Mouse (Mus musculus) kidney, postnatal 0 days (tissue): Measurements from ENCODE around the gene Gm49510. TPM values are rescaled to one million over a fixed set of nuclear protein-coding genes. Genes with fewer than 3 reads are reported as not detected.

Experiments
- ATAC-seq: fragments of 200-750 bp; cut with Nextera tagmentation; replicated peaks from 2 replicates; pipeline ENCODE4 v1.8.0; 2017; ENCODE audit warnings: low read depth, moderate number of reproducible peaks, moderate TSS enrichment, moderate library complexity; ENCODE audit not compliant: low FRiP score
- DNase-seq: peaks from one replicate; pipeline ENCODE4 v3.0.0-alpha.2; 2016; ENCODE audit warnings: low spot score
- H3K27ac ChIP-seq: fragments of 300-500 bp; sonication (generic); 2 replicates; pipeline ENCODE4 v1.5.1; 2014; ENCODE audit warnings: mild to moderate bottlenecking
- H3K27me3 ChIP-seq: fragments of 300-500 bp; sonication (generic); 2 replicates; pipeline ENCODE4 v1.6.1; 2014; ENCODE audit warnings: low read length, mixed read lengths; ENCODE audit not compliant: insufficient read depth
- H3K36me3 ChIP-seq: fragments of 300-500 bp; sonication (generic); 2 replicates; pipeline ENCODE4 v1.6.1; 2014; ENCODE audit warnings: low read length, mixed read lengths; ENCODE audit not compliant: insufficient read depth
- H3K4me1 ChIP-seq: fragments of 300-500 bp; sonication (generic); replicated peaks from 2 replicates; pipeline ENCODE4 v1.6.1; 2014; ENCODE audit warnings: antibody characterized with exemption, low read length, mixed read lengths; ENCODE audit not compliant: insufficient read depth
- H3K4me2 ChIP-seq: fragments of 300-500 bp; sonication (generic); 2 replicates; pipeline ENCODE4 v1.6.1; 2014; ENCODE audit warnings: mild to moderate bottlenecking, low read length, moderate library complexity, mixed read lengths
- H3K4me3 ChIP-seq: fragments of 300-500 bp; sonication (generic); replicated peaks from 2 replicates; pipeline ENCODE4 v1.5.1; 2014; ENCODE audit warnings: low read depth, low read length
- H3K9ac ChIP-seq: fragments of 300-500 bp; sonication (generic); 2 replicates; pipeline ENCODE4 v1.6.1; 2014; ENCODE audit warnings: low read depth, low read length
- H3K9me3 ChIP-seq: fragments of 300-500 bp; sonication (generic); replicated peaks from 2 replicates; pipeline ENCODE4 v1.6.1; 2016; ENCODE audit warnings: low read length, inconsistent platforms, mixed read lengths
- CTCF ChIP-seq: IDR thresholded peaks from 2 replicates; pipeline ENCODE4 v1.5.1; 2016; ENCODE audit warnings: antibody characterized with exemption, low read depth, mild to moderate bottlenecking, moderate library complexity
- WGBS: fragments of 180-500 bp; shearing (Covaris S2); extraction: QIAGEN DNeasy Blood & Tissue Kit; methylation state at CpG from one replicate; pipeline ENCODE4 v1.1.7; 2014; 5-methylcytosine and 5-hydroxymethylcytosine counted together
- polyA plus RNA-seq: library from polyadenylated mRNA; unstranded; fragments of >200 nt; fragmentation: Nextera tagmentation; extraction: Ambion mirVana; gene quantifications from 2 replicates; pipeline ENCODE4 v1.2.1, GENCODE M21; 2015

Gm49510 gene
- polyA plus RNA-seq, 1 experiment from 2014 or later: 0.30 TPM

DNA sequence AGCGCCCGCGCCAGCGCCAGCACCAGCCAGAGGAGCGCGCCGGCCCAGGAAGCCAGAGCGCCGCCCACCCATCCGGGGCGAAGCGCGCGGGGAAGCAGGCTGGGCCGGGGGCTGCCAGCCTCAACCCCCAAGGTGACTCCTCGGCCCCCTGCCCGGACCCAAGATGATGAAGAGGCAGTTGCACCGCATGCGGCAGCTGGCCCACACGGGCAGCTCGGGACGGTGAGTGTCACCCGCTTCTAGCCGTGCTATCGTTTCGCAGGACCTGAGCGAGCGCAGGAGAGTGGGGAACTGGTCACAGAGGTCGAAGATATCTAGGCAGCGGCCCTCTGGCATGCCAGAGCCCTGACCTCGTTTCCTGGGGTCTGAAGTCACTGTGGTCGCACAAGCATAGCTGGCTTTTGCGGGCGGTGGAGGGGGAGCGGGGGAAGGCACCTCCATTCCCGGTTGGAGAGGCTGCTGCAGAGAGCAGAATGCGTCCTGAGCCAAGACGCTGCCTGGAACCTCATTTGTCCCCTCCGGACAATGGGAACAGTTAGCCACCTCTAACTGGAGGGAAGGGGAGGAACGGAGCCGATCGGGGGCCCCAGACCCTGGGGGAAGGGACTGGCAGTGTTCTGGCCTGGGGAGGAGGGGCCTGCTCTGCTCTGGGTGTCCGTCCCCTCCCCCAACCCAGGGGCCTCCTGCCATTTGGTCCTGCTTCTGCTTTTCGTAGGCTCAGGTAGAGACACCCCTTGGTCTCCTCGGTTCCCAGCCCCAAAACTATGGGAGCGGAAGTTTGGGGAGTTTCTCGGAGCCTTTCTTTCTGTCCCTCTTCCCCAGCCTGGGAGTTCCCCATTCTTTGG lies 495 bp downstream of the Gm49510 start, which contains the start of gene Sh3bp1:
TSS of gene Sh3bp1 (plus strand) at position 29 of the 845 bp plus-strand sequence.
- peak within 1 kb of the TSS; percentile 75 for H3K27ac ChIP-seq
- TF ChIP-seq CTCF: no peak
- H3K9ac ChIP-seq: peak within 1 kb of the TSS; percentile 72
- H3K27me3 ChIP-seq: no peaks in the 10 kb centered on the region
- H3K4me2 ChIP-seq: peak within 1 kb of the TSS; percentile 83
- H3K4me1 ChIP-seq: peaks cover 28% of the 10 kb centered on the region; the same call in 1 of the 2 replicates
- no peak for ATAC-seq
- peaks cover 10% of the 10 kb centered on the region; the same call in 1 of the 2 replicates for H3K36me3 ChIP-seq
- peak within 1 kb of the TSS; percentile 77 for H3K4me3 ChIP-seq
- no peaks in the 10 kb centered on the region for H3K9me3 ChIP-seq
- peak; percentile 86 for DNase-seq
- 1% methylated on average over 46 of the region's 47 CpGs for WGBS

DNA sequence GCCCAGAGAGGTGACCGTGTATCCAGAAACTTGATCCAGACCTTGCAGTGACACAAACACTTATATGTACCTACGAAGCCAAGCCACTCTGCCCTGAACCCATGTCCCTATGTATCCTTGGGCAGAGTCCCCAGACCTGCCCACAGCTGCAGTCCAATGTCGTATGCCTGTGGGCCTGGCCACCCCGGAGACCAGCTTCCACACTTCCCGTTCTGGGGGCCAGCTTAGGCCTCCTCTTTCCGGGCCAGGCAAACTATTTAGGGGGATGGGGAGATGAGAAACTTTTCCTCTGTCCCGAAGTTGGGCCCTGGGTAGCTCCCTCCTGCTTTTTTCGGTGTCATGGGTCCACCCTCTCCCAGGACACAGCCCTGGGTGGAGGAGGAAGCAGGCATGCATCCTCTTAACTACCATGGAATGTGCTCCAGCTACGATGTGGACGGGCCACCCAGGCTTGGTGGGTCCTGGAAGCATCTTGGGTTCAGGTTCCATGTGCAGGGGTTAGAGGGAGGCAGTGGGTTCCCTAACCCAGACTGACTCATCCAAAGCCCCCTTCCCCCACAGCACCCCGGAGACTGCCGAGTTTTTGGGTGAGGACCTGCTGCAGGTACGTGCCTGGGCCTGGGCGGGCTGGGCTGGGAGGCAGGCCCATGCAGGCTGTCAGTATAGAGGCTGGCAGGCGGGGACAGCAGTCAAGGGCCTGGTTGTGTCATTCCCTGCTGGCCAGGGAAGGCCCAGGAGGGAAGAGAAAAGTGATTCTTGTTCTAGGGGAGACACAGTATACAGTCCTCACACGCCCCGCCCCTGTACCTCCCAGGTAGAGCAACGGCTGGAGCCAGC lies 1.3 kb downstream of the Gm49510 start:
- H3K27ac ChIP-seq: peak overlapping the region; percentile 75
- H3K9me3 ChIP-seq: no peaks in the 10 kb centered on the region
- no peak for TF ChIP-seq CTCF
- H3K4me3 ChIP-seq: peak overlapping the region; percentile 77
- ATAC-seq: no peak
- H3K36me3 ChIP-seq: peaks cover 18% of the 10 kb centered on the region; the same call in 1 of the 2 replicates
- DNase-seq: no peak
- H3K4me2 ChIP-seq: peak overlapping the region; percentile 83
- H3K4me1 ChIP-seq: peaks cover 28% of the 10 kb centered on the region; the same call in 1 of the 2 replicates
- H3K27me3 ChIP-seq: no peaks in the 10 kb centered on the region
- 15% methylated on average over 18 of the region's 18 CpGs for WGBS
- H3K9ac ChIP-seq: peak overlapping the region; percentile 72

DNA sequence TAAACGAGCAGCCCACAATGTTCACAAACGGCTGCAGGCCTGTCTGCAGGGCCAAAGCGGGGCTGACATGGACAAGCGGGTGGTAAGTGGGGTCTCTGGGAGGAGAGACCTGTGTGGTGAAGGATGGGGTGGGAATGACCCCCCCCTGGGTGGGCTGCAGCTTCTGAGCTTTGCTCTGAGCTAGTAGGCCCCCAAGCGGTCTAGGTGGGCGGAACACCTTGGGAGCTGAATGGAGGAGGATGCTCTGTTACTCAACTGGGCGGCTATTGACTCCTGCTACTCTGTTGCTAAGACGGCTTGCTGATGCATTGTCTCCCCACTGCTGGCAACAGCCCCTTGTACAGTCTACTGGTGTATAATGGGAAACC lies 1.9 kb downstream of the Gm49510 start:
- no peak for DNase-seq
- Histone ChIP-seq H3K4me2 (peak overlapping the region; percentile 83), H3K4me3 (0 out of 2 replicates have a peak overlapping the region, but pooled peaks have one; percentile 77), H3K9me3 (no peaks in the 10 kb centered on the region), H3K9ac (peak overlapping the region; percentile 72; the same call in 1 of the 2 replicates), H3K27ac (0 out of 2 replicates have a peak overlapping the region, but pooled peaks have one; percentile 75), H3K36me3 (peaks cover 24% of the 10 kb centered on the region), H3K4me1 (peaks cover 28% of the 10 kb centered on the region; the same call in 1 of the 2 replicates), H3K27me3 (no peaks in the 10 kb centered on the region)
- ATAC-seq: no peak
- 52% methylated on average over 8 of the region's 8 CpGs for WGBS
- no peak for TF ChIP-seq CTCF

DNA sequence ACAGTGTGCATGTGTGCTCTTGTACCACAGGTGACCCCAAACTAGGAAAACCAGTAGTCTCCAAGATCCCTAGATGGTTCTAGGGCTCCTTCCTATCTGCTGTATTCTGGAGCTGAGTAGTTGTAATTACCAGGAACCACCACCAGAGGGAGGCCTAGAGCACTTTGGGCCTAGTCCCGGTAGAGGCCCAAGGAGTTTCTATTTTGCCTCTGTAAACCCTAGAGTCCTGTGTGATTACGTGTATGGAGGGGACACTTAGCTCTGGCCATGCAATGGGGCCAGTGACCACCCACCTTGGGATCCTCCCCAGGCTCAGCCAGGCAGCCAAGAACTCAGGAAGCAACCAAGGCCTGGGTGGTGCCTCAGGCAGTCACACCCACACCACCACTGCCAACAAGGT lies 3.8 kb downstream of the Gm49510 start:
- H3K36me3 ChIP-seq: peaks cover 35% of the 10 kb centered on the region
- H3K4me1 ChIP-seq: peaks cover 23% of the 10 kb centered on the region; the same call in 1 of the 2 replicates
- WGBS: 2% methylated on average over 2 of the region's 2 CpGs
- peak; percentile 92 for TF ChIP-seq CTCF
- H3K27ac ChIP-seq: no peak overlapping the region
- H3K9ac ChIP-seq: no peak overlapping the region
- H3K27me3 ChIP-seq: no peaks in the 10 kb centered on the region
- no peak overlapping the region for H3K4me3 ChIP-seq
- ATAC-seq: peak; percentile 22; the same call in 1 of the 2 replicates
- peak; percentile 90 for DNase-seq
- H3K4me2 ChIP-seq: no peak overlapping the region
- no peaks in the 10 kb centered on the region for H3K9me3 ChIP-seq

DNA sequence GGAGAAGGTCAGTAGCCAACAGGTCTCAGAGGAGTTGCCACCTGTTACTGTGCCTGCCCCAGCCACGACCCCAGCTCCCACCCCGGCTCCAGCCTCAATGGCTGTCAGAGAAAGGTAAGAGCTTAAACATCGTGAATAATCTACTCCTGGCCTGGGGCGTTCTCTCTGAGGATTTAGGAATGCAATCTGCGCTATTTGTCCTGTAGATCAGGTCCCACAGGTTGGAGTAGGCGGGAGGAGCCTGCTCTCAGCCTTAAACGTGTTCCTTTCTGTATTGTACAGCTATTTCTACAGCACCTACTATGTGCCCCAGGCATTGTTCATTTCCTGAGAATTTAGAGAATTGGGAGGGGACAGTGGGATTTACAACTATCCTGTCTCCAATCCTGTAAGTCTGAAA lies 8.9 kb downstream of the Gm49510 start:
- H3K9me3 ChIP-seq: no peaks in the 10 kb centered on the region
- H3K4me1 ChIP-seq: no peaks in the 10 kb centered on the region
- no peak overlapping the region for H3K4me3 ChIP-seq
- 74% methylated on average over 7 of the region's 7 CpGs for WGBS
- no peaks in the 10 kb centered on the region for H3K27me3 ChIP-seq
- H3K9ac ChIP-seq: no peak overlapping the region
- TF ChIP-seq CTCF: no peak
- ATAC-seq (no peak), DNase-seq (no peak)
- H3K36me3 ChIP-seq: peaks cover 60% of the 10 kb centered on the region
- H3K4me2 ChIP-seq: no peak overlapping the region
- no peak overlapping the region for H3K27ac ChIP-seq

DNA sequence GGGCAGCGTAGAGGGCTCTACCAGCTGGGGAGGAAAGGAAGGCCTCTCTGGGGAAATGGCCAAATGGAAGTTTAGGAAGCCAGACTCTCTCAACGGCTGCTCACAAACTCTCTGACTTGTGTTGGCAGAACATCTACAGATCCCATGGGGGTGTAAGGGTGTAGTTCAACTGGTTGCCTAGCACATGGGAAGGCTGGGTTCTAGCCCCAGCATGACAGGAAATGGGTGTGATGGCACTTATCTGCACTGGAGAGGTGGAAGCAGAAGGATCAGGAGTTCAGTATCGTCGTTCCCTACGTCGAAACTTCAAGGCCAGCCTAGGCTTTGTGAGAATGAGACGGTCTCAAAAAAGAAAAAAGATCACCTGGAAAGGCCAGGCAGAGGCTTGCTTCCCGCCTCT lies 9.5 kb downstream of the Gm49510 start:
- DNase-seq: no peak
- TF ChIP-seq CTCF: no peak
- H3K4me2 ChIP-seq: no peak overlapping the region
- ATAC-seq: no peak
- H3K36me3 ChIP-seq: peaks cover 59% of the 10 kb centered on the region
- no peaks in the 10 kb centered on the region for H3K27me3 ChIP-seq
- 81% methylated on average over 8 of the region's 8 CpGs for WGBS
- H3K27ac ChIP-seq: no peak overlapping the region
- H3K4me3 ChIP-seq: no peak overlapping the region
- 0 out of 2 replicates have a peak, but pooled peaks cover 1% of the 10 kb centered on the region for H3K4me1 ChIP-seq
- no peaks in the 10 kb centered on the region for H3K9me3 ChIP-seq
- no peak overlapping the region for H3K9ac ChIP-seq
